Mouse (Mus musculus) hindbrain, embryonic 12.5 days (tissue): ENCODE data around the gene Zfp672. TPM values are rescaled to one million over a fixed set of nuclear protein-coding genes. Genes with fewer than 3 reads are reported as not detected.

ENCODE experiments used
- ATAC-seq: fragments of 200-750 bp; cut with Nextera tagmentation; 2 replicates; pipeline ENCODE4 v1.8.0; 2017; ENCODE audit warnings: moderate TSS enrichment; ENCODE audit not compliant: low FRiP score
- H3K27ac ChIP-seq: fragments of 300-500 bp; sonication (generic); 2 replicates; pipeline ENCODE4 v1.5.1; 2016; ENCODE audit warnings: mild to moderate bottlenecking
- H3K27me3 ChIP-seq: fragments of 300-500 bp; sonication (generic); 2 replicates; pipeline ENCODE4 v1.6.1; 2016; ENCODE audit warnings: mild to moderate bottlenecking
- H3K36me3 ChIP-seq: fragments of 300-500 bp; sonication (generic); 2 replicates; pipeline ENCODE4 v1.6.1; 2016; ENCODE audit warnings: mild to moderate bottlenecking
- H3K4me1 ChIP-seq: fragments of 300-500 bp; sonication (generic); 2 replicates; pipeline ENCODE4 v1.6.1; 2016
- H3K4me2 ChIP-seq: fragments of 300-500 bp; sonication (generic); replicated peaks from 2 replicates; pipeline ENCODE4 v1.6.1; 2016; ENCODE audit warnings: mild to moderate bottlenecking
- H3K4me3 ChIP-seq: fragments of 300-500 bp; sonication (generic); 2 replicates; pipeline ENCODE4 v1.5.1; 2016; ENCODE audit warnings: mild to moderate bottlenecking
- H3K9ac ChIP-seq: fragments of 300-500 bp; sonication (generic); 2 replicates; pipeline ENCODE4 v1.6.1; 2016; ENCODE audit warnings: mild to moderate bottlenecking, moderate library complexity
- H3K9me3 ChIP-seq: fragments of 300-500 bp; sonication (generic); replicated peaks from 2 replicates; pipeline ENCODE4 v1.6.1; 2016; ENCODE audit warnings: mild to moderate bottlenecking
- WGBS: fragments of 180-500 bp; shearing (Covaris S2); methylation state at CpG from one replicate; pipeline ENCODE4 v1.1.7; 2016; 5-methylcytosine and 5-hydroxymethylcytosine counted together
- polyA plus RNA-seq: library from polyadenylated mRNA; unstranded; fragments of >200 nt; fragmentation: Nextera tagmentation; extraction: Ambion mirVana; gene quantifications from 2 replicates; pipeline ENCODE4 v1.2.1, GENCODE M21; 2016

Zfp672 gene
- polyA plus RNA-seq, 1 experiment from 2014 or later, result 39.4 TPM

DNA sequence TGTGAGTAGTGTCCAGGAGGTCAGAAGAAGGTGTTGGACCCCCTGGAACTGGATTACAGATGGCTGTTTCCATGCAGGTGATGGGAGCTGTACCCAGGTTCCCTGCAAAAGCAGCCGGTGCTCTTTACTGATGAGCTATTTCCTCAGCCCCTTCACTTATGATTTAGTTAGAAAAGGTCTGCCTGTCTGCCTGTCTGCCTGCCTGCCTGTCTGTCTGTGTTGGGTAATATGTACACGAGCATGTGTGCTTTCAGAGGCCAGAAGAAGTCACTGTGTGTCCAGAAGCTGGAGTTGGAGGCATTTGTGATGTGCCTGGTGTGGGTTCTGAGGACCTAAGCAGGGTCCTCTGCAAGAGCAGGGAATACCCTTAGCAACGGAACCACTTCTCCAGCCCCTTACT, 23.6 kb upstream of the Zfp672 start:
- Histone ChIP-seq H3K9me3 (no peaks in the 10 kb centered on the region), H3K9ac (no peak overlapping the region), H3K4me3 (no peak overlapping the region), H3K27me3 (no peaks in the 10 kb centered on the region), H3K36me3 (no peaks in the 10 kb centered on the region; the same call in 1 of the 2 replicates), H3K27ac (no peak overlapping the region), H3K4me1 (no peaks in the 10 kb centered on the region), H3K4me2 (no peak overlapping the region)
- ATAC-seq, result no peak
- 87% methylated on average over 3 of the region's 3 CpGs for WGBS

DNA sequence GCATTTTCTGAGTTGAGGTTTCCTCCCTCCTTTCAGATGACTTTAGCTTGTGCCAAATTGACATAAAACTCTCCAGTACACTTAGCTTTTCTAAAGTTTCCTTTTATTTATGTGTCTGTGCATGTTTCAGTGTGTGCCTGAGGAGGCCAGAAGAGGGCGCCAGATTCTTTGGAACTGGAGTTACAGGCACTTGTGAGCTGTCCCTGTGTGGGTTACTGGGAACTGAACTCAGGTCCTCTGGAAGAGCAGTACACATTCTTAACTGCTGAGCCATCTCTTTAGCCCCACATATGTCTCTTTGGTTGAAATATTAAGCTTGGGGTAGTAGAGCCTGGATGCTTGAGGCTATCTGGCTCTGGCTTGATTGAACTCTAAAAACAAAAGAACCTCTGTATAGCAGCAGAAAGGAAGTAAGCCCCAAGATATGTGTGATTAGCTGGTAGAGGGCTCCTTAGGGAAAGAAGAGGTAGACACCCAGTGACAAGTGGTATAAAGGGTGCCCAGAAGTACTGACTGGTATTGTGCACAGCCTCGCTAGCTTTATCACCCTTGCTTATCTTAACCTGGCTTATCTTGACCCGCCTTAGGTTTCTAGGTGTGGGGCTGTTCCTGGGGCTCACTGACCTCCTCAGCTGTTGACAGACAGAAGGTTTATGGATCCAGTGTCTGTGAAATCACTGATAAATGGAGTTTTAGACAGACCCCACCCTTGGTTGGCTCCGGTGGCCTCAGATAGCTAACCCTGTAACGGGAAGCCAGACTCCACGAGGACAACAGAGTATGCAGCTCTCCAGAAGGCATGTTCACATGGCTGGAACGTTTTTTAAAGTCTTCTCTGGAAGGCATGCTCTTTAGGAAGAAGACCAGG, 22.8 kb upstream of the Zfp672 start:
- ATAC-seq, result no peak
- Histone ChIP-seq H3K27ac (no peak overlapping the region), H3K4me3 (no peak overlapping the region), H3K36me3 (peaks cover under 1% of the 10 kb centered on the region; the same call in 1 of the 2 replicates), H3K9me3 (no peaks in the 10 kb centered on the region), H3K4me1 (no peaks in the 10 kb centered on the region), H3K9ac (no peak overlapping the region), H3K4me2 (no peak overlapping the region), H3K27me3 (no peaks in the 10 kb centered on the region)
- WGBS, result 71% methylated on average over 7 of the region's 7 CpGs

DNA sequence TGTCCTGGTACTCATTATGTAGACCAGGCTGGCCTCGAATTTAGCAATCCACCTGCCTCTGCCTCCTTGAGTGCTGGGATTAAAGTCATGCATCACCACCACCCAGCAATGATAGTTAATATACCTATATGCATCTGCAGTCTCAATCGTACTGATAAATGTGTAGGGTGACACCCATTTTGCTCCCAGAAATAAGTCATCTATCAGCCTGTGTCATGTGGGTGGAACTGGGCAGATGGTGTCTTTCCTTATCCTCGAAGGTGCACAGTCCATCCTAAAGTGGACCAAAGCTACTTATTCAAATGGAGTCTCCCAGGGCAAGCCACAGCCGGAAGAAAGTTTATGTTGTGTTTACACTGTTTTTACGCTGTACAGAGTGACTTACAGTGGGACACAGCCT, 21.0 kb upstream of the Zfp672 start:
- no peaks in the 10 kb centered on the region for H3K4me1 ChIP-seq
- WGBS, result 86% methylated on average over 5 of the region's 5 CpGs
- H3K4me3 ChIP-seq, result no peak overlapping the region
- H3K27me3 ChIP-seq, result no peaks in the 10 kb centered on the region
- H3K9ac ChIP-seq, result no peak overlapping the region
- H3K9me3 ChIP-seq, result no peaks in the 10 kb centered on the region
- H3K4me2 ChIP-seq, result no peak overlapping the region
- H3K27ac ChIP-seq, result no peak overlapping the region
- peaks cover 18% of the 10 kb centered on the region for H3K36me3 ChIP-seq
- no peak for ATAC-seq

DNA sequence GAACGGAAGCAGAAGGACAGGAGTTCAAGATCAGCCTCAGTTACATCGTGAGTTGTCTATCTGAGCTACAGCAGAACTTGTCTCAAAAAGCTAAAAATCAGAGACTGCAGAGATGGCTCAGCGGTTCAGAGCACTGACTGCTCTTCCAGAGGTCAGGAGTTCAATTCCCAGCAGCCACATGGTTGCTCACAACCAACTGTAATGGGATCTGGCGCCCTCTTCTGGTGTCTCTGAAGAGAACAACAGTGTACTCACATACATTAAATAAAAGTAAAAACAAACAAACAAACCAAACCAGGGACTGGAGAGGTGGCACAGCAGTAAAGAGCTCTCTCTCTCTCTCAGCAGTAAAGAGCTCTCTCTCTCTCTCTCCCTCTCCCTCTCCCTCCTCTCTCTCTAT, 20.5 kb upstream of the Zfp672 start:
- Histone ChIP-seq H3K4me2 (no peak overlapping the region), H3K9me3 (no peaks in the 10 kb centered on the region), H3K36me3 (peaks cover 23% of the 10 kb centered on the region), H3K4me1 (no peaks in the 10 kb centered on the region), H3K4me3 (no peak overlapping the region), H3K27ac (no peak overlapping the region), H3K9ac (no peak overlapping the region), H3K27me3 (no peaks in the 10 kb centered on the region)
- WGBS, result 73% methylated on average over 4 of the region's 4 CpGs
- ATAC-seq, result no peak

DNA sequence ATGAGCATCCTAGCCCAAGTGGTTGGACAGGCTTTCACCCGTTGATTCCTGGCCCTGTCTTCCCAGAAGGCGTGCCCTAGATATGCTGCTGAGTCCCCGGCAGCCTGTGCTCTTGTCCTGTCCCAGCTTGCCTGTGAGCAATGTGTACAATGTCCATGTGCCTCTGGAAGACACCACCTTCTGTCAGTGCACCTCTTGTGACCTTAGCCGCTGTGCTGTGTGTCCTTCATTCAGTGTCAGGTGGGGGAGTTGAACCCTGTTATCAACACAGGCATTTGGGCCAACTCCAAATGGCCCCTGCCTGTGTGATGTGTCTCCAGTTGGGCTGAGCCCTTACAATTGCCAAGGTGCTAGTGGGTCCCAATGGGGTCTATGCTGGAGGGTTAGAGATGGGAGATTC, 16.6 kb upstream of the Zfp672 start:
- Histone ChIP-seq H3K27me3 (no peaks in the 10 kb centered on the region), H3K9ac (no peak overlapping the region), H3K27ac (no peak overlapping the region), H3K36me3 (peaks cover 45% of the 10 kb centered on the region), H3K9me3 (no peaks in the 10 kb centered on the region), H3K4me3 (no peak overlapping the region), H3K4me2 (no peak overlapping the region), H3K4me1 (no peaks in the 10 kb centered on the region)
- no peak for ATAC-seq
- WGBS, result 95% methylated on average over 4 of the region's 4 CpGs

DNA sequence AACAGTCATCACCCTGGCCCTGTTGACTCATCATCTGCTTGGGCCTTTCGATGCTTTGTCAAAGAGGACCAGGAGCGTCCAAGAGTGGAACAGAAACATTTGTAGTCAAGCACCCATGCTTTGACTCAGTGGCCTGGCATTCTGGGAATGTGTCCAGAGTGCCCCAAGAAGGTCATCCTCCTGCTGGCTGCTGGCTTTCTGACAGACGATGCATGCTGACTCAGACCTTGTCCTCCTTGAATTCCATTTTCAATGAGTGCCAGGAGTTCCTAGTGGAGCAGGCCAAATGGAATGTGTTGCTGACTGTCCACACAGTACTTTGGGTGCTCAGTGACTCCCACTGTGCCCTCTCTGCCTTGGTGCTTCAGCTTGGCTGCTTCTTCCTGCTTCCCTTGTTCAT, 4.6 kb upstream of the Zfp672 start:
- Histone ChIP-seq H3K9me3 (no peaks in the 10 kb centered on the region), H3K4me2 (no peak overlapping the region), H3K4me1 (peaks cover 24% of the 10 kb centered on the region), H3K4me3 (no peak overlapping the region), H3K36me3 (peaks cover 60% of the 10 kb centered on the region), H3K9ac (no peak overlapping the region), H3K27ac (no peak overlapping the region), H3K27me3 (no peaks in the 10 kb centered on the region)
- no peak for ATAC-seq
- 74% methylated on average over 3 of the region's 3 CpGs for WGBS

DNA sequence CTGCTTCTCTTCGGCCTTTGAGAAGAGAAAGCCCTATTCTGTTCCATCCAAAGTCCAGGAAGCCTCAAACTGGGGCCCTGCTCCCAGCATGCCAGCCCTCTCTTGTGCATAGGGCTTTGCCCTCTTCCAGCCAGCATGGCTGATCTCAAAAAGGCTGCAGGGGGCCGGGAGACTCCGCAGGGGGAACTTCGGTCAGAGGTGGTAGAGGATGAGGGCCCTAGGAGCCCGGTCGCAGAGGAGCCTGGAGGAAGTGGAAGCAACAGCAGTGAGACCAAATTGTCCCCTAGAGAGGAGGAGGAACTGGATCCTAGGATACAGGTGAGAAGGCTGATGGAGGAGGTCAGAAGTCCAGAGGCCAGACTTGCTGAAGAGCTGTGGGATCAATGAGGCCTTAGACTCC, 1.4 kb upstream of the Zfp672 start:
- H3K9me3 ChIP-seq, result no peaks in the 10 kb centered on the region
- H3K27ac ChIP-seq, result no peak overlapping the region
- H3K4me1 ChIP-seq, result peaks cover 32% of the 10 kb centered on the region
- H3K4me3 ChIP-seq, result peak overlapping the region; percentile 83
- H3K36me3 ChIP-seq, result peaks cover 48% of the 10 kb centered on the region
- WGBS, result 86% methylated on average over 6 of the region's 6 CpGs
- no peak for ATAC-seq
- peak overlapping the region; percentile 92 for H3K4me2 ChIP-seq
- H3K9ac ChIP-seq, result peak overlapping the region; percentile 90
- H3K27me3 ChIP-seq, result no peaks in the 10 kb centered on the region

DNA sequence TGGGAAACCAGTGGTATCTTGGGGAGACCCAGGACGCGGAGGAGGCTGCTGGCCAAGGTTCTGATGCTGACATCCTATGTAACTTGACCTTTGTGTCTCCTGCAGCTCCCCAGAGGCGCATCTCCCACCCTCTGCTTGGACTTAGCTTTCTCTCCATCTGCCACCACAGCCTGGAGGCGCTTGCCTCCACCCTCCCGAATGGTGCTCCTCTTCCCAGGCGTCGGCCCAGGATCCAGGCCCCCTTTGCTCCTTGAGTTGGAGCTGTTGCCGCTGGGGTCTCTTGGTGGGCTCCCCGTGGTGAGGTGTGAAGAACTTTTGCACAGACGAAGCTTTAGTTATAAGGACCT, 983 bp upstream of the Zfp672 start:
- H3K27me3 ChIP-seq, result no peaks in the 10 kb centered on the region
- ATAC-seq, result no peak; the same call in 1 of the 2 replicates
- H3K9ac ChIP-seq, result peak overlapping the region; percentile 90
- H3K27ac ChIP-seq, result no peak overlapping the region
- H3K4me2 ChIP-seq, result peak overlapping the region; percentile 92
- peaks cover 32% of the 10 kb centered on the region for H3K4me1 ChIP-seq
- no peaks in the 10 kb centered on the region for H3K9me3 ChIP-seq
- H3K36me3 ChIP-seq, result peaks cover 44% of the 10 kb centered on the region
- 20% methylated on average over 10 of the region's 10 CpGs for WGBS
- H3K4me3 ChIP-seq, result peak overlapping the region; percentile 83

DNA sequence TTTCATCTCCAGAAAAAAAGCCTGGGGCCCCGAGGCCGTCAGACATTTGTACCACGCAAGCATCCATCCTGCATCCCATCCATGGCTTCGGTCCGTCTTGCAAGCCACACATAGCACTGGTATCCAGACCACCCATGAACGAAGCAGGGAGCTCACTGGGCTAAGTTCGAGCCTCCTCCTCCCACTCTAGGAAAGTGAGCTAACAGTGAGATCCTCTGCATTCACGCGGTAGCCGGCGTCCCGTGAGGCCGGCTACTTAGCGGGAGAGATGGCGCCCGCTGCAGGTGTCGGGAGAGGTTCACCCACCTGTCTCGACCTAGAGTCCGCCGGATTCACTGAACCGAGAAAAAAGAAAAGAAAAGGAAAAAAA, 248 bp downstream of the Zfp672 start:
- peak; percentile 43 for ATAC-seq
- Histone ChIP-seq H3K9ac (peak overlapping the region; percentile 90), H3K27ac (peak overlapping the region; percentile 60), H3K4me1 (peaks cover 32% of the 10 kb centered on the region), H3K4me2 (peak overlapping the region; percentile 92), H3K36me3 (peaks cover 38% of the 10 kb centered on the region), H3K27me3 (no peaks in the 10 kb centered on the region), H3K9me3 (no peaks in the 10 kb centered on the region), H3K4me3 (peak overlapping the region; percentile 83)
- under 1% methylated on average over 21 of the region's 21 CpGs for WGBS

DNA sequence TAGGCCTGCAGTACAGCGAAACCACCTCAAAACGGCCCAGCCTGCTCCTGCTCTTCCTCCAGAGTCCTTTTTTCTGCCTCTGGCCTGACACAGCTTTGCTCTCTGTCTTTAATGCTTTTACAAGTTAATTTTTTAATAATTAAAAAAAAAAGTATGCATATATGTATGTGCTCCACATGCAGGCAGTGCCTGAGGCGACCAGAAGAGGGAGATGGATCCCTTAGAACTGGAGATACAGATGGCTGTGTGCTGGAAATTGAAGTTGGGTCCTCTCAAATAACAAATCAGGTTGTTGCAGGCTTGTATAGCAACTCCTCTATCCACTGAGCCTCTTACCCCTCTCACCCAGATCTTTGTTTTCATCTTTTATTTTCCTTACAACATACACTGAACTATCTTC, 3.4 kb downstream of the Zfp672 start:
- no peak overlapping the region for H3K9ac ChIP-seq
- peaks cover 27% of the 10 kb centered on the region for H3K4me1 ChIP-seq
- no peak for ATAC-seq
- H3K4me2 ChIP-seq, result no peak overlapping the region
- no peak overlapping the region for H3K27ac ChIP-seq
- H3K4me3 ChIP-seq, result no peak overlapping the region
- H3K36me3 ChIP-seq, result peaks cover 13% of the 10 kb centered on the region
- H3K9me3 ChIP-seq, result no peaks in the 10 kb centered on the region
- no peaks in the 10 kb centered on the region for H3K27me3 ChIP-seq
- 92% methylated on average over 3 of the region's 3 CpGs for WGBS

DNA sequence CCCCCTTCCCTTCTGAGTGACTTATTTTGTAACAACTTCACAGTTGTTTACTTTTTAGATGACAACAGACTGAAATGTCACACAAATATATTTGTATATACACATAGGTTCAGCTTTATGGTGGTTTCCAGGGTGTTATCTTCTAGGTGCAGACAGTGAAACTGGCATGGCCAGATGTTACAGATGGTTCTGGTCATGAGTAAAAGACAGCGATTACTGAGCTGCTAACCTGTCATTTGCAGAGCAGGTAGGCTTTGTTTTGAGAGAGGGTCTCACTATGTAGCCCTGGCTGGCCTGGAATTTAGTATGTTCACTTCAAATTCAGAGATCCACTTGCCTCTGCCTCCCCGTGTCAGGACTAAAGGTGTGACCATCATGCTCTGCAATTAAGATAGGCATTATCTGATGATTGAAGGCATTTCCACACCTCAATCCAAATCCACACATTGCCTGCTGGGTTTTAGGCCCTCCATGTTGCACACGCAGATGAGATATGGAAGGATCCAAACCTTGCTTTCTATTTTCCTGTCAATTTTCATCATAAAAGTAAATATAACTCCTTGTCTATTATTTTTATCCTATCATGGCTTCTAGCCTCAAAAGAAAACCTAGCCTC, 5.4 kb downstream of the Zfp672 start:
- H3K4me3 ChIP-seq, result no peak overlapping the region
- no peaks in the 10 kb centered on the region for H3K9me3 ChIP-seq
- H3K27me3 ChIP-seq, result no peaks in the 10 kb centered on the region
- peaks cover 22% of the 10 kb centered on the region for H3K4me1 ChIP-seq
- peaks cover 13% of the 10 kb centered on the region for H3K36me3 ChIP-seq
- WGBS, result 84% methylated on average over 3 of the region's 3 CpGs
- H3K27ac ChIP-seq, result no peak overlapping the region
- no peak overlapping the region for H3K9ac ChIP-seq
- no peak overlapping the region for H3K4me2 ChIP-seq
- no peak for ATAC-seq

DNA sequence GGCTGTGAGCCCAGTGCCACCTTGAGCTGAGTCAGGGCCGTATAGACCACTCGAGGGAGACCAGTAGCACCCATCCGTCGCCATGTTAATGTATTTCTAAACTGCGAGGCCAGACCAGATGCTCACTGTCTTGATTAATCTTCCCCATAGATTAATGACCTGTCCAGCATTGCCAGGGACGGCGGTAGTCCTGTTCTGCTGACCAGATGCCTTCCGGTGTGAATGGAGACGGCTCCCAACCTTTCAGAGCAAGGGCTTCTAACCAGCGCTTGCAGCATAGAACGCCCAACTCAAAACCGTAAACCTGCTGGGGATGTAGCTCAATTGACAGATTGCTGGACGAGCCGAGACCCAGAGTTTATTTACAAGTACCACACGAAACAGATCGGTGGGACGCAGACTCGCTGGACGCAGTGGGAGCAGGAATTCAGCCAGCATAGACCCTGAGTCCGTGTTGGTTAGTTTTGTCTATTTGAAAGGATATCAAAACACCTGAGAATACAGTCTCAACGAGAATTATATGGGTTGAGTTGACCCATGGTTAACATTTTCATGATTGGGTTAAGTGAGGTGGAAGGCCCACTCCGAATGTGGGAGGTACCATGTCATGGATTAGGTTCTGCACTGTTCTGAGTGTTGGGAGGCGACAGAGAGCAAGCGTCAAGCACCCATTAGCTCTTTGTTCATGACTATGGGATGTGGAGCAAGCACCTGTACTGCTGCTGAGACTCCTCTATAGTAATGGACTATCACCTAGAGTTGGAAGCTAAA, 6.4 kb downstream of the Zfp672 start:
- Histone ChIP-seq H3K4me3 (peak overlapping the region; percentile 79), H3K27me3 (no peaks in the 10 kb centered on the region), H3K27ac (peak overlapping the region; percentile 97), H3K9ac (peak overlapping the region; percentile 91), H3K9me3 (no peaks in the 10 kb centered on the region), H3K4me1 (peaks cover 14% of the 10 kb centered on the region), H3K36me3 (peaks cover 19% of the 10 kb centered on the region), H3K4me2 (peak overlapping the region; percentile 78)
- ATAC-seq, result peak; percentile 15; the same call in 1 of the 2 replicates
- WGBS, result 17% methylated on average over 24 of the region's 24 CpGs
